Mouse (Mus musculus) gonadal fat pad, adult 2 months (tissue): ENCODE results near the gene Atp2a2. TPM values are rescaled to one million over a fixed set of nuclear protein-coding genes. Genes with fewer than 3 reads are reported as not detected.

ENCODE experiments used
- DNase-seq: peaks from one replicate; pipeline ENCODE4 v3.0.0-alpha.2; 2012; ENCODE audit warnings: low read depth
- polyA plus RNA-seq: library from polyadenylated mRNA; depleted of rRNA; stranded (reverse); fragments of >200 nt; gene quantifications from 2 replicates; pipeline ENCODE4 v1.2.3, GENCODE M21; 2012

Atp2a2 gene
- polyA plus RNA-seq, 1 experiment = 97.9 TPM

DNA sequence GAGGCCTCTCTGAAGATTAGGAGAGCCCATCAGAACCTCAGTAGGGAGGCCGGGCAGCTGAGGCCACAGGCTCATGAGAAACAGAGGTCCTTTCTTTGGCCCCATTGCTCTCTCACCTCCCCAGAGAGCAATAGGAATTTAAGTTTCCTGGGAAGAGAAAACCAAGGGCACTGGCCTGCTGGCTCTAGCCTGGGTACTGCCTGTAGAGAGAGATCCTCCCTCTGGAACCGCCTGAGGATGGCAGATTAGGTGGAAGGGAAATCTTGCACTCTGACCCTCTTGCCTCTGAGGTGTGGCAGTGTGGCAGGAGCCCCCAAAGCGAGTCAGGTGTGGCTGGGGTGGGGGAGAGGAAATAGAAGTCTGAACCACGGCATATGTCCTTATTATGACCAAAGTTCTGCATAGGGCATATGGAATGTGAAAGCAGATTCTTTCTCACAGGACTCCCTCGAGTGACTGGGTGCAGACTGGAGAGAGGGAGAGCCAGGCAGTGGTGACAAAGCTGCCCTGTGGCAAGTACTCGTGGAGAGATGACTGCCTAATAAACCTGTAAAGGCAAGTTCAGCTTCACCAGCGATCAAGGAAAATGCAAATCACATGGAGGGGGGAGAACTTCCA lies 17.1 kb upstream of the Atp2a2 start:
- DNase-seq = no peak

DNA sequence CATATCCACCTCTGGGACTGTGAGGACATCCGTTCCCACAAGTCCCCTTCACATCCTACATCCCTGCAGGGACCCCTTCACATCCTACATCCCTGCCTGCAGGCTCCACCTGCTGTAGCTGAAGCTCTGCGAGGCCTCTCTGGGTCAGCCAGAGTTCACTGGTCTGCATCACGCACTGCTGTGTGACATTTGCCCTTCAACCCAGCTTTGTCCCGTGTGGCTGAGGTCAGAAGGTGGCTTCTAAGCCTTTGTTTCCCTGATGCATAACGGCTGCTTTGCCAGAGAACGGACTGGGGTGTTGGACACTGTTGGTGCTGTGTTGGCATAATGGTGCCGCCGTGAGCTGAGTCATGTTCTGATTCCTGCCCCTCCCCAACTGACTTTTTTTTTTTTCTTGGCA lies 16.2 kb upstream of the Atp2a2 start:
- no peak for DNase-seq

DNA sequence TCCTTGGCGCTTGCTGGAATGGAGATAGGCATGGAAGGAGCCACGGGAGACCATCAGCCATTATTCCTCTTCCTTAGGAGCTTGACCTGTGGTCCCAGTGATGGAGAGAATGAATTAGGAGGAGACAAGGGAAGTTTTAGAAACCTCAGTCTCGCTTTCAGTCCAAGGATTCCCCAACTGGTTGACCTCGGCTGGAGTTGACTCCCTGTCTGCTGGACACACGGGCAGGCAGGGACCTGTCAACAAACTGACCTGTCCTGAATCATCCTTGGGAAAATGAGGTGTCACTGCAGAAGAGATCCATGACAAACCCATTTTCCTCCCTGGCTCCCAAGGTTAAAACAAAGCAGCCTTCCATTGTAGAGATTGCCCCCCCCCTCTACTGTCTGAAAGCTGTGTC lies 14.9 kb upstream of the Atp2a2 start:
- no peak for DNase-seq

DNA sequence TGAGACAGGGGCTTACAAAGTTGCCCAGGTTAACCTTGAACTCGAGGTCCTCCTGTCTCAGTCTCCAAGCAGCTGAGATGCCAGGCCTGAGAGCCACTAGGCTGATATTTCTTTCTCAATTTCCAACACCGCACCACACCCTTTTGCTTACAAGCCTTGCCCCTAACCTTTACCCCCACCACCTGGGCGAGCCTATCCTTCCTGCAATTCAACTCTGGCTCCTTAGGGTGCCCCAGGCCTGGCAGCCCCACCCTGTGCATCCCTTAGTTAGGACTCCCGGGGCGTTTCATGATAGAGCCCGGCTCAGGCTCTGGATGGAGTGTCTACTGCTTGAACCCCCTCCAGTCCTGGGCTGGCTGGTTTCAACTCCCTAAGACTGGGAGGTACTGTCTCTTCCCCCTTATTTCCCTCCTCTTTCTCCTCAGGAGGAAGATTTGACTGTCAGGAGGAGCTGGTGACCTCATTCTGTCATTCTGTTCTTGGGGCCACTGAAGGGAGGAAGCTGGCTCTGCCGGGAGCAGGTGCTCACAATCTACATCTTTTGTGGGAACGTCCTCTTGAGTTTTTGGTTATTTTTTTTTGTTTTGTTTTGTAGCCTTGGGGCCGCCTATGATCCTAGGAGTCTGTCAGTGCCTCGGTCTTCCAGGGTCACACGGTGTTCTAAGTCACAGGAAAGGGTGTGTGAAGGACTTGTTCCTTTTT lies 14.2 kb upstream of the Atp2a2 start:
- no peak for DNase-seq

DNA sequence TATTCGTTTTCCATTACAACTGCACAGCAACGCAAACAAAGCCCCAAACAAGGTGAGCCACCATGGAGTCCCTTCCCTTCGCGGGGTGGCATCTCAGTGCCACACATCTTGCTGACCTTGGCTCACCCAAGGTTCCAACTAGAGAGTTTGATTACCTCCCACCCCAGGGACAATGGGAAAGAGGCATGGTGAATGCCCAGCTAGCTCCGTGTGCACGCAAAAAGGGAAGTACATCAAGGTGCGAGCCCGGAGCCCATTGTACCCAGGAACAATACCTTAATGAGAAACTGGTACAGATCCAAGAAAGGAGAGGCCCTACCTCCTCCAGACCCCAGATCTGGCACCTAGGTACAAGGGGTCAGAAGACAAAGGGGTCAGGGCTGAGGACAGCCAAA lies 12.1 kb upstream of the Atp2a2 start:
- no peak for DNase-seq

DNA sequence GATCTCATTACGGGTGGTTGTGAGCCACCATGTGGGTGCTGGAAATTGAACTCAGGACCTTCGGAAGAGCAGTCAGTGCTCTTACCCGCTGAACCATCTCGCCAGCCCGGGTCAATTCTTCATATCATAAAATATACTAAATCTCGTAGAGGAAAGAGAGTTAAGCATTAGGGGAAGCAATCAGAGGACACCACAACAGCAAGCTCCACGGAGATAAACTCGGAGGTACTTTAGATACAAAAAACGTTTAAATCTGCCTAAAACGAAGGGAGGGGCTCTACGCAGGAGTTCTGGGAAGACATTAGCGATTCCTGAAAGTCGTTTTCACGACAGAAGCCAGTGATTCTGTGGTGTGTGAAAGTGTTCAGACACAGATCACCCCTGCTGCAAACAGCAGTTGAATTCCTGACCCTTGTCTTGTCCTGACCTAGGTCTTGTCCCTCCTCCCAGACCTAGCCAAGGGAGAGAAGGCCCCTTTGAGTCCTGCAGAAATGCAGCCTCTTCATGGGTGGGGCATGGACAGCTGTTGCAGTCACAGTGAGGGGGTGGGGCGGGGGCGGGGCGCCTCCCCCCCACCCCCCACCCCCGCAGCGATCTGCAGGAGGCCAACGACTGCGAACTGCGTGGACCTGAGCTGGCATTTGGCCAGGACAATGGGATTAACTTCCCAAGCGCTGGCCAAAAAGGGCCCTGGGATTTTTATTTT lies 11.5 kb upstream of the Atp2a2 start:
- DNase-seq = no peak

DNA sequence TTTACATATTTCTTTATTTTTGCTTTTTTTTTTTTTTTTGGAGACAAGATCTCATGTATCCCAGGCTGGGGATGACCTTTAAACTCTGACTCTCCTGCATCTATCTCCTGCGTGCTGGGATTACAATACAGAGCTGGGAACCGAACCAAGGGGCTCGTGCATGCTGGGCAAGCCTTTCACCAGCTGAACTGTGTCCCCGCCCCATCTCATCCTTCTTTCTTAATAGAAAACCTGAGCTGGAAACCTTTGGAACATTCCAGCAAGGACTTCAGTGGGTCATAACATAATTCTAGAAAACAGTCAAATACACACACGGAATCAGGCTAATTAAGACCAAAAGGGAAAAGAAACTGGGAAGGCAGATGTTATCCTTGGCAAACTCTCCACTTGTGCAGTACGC lies 10.0 kb upstream of the Atp2a2 start:
- no peak for DNase-seq

DNA sequence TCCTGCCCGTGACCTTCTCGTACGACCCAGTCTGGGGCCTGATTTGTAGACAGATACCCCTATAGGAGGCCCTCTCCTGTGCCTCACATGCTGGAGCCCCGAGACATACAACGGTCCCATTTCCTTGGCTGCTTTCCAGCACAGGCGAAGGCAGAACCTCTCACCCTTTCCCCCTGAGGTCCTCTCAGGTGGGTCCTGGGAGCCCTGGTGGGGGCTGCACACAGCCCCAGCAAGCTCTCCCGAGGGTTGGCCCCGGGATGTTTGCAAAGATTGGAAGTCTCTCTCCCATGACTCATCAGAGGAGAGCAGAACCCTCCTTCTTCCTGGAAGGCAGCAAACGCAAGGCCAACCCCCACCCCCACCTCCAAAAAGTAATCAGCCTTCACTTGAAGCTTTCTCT lies 9.4 kb upstream of the Atp2a2 start:
- DNase-seq = no peak

DNA sequence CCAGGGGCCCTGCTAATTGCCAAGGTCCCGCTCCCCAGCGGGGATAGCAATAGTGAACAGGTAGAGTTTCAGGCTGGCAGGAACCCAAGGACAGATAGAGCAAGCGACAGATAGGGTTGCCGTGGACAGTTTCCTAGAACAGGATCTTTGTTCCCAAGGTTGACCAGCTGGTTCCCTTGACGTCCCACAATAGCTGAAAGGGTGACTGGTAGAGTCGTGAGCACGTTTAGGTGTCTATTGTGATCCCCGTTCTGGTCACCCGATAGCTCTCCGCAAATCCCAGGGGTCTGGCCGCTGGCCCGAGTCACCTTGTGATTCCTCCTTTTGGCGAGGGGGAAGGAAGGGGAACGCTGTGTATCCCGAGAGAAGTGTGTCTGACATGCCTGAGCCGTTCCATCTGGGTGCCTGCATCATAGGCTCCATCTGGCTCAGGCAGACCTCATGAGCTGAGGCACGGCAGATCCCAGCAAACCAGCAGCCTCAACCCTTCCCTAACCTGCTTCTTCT lies 8.7 kb upstream of the Atp2a2 start:
- no peak for DNase-seq

DNA sequence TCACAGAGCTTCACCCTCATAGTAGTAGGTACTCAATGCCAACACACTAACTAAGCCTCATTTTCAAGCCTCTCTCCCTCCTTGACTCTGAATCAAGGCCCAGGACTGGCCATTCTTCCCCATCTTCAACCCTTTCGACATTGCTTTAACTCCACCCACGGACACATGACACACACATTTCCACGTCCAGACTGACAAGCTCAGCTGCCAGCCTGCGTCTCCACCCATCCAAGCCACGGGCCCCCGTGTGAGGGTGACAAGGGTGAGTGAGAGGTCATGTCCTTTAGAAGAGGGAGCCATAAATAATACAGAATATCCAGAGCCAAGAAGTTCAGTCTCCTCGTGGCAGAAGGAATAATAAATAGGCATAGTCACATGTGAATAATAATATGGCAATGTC lies 7.6 kb upstream of the Atp2a2 start:
- DNase-seq = no peak

DNA sequence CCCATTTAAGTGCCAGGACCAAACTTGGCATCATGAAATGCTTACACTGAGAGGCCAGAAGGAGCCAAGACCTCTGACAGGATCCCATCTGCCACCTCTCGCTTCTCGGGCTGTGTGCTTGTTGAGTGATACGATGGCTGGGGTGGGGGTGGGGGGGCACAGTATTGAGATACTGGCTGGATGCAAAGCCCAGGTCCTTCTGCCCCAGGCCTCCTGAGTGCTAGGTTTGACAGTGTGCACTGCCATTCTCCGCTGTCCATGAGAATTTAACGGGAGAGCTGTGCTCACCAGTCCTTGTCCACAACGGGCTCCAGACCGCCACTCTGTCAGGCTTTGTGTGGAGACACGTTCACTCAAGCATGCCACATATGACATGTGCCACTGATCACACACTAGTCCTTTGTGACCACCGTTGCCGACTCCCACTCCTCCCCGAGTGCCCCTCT lies 6.9 kb upstream of the Atp2a2 start:
- no peak for DNase-seq

DNA sequence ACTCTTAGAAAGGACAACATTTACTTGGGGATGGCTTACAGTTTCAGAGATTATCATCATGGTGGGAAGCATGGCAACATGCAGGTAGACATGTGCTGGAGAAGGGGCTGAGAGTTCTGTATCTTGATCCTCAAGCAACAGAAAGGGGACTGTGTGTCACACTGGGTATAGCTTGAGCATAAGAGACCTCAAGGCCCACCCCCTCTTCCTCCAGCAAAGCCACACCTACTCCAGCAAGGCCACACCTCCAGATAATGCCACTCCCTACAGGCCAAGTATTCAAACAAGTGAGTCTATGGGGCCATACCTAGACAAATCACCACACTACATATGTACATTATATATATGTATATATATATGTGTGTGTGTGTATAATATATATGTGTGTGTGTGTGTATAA lies 5.4 kb upstream of the Atp2a2 start:
- no peak for DNase-seq

DNA sequence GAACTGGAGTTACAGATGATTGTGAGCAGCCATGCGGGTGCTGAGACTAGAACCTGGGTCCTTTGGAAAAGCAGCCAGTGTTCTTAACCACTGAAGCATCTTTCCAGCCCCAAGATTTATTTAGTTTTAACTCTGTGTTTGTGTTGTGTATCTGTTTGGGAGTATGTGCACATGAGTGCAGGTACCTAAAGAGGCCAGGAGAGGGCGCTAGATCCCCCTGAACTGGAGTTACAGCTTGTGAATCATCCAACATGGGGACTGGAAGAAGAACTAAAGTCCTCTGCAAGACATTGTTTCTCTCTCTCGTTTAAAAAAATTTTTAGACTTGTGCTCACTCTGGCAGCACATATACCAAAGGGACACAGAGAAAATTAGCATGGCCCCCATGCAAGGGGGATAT lies 4.4 kb upstream of the Atp2a2 start:
- no peak for DNase-seq

DNA sequence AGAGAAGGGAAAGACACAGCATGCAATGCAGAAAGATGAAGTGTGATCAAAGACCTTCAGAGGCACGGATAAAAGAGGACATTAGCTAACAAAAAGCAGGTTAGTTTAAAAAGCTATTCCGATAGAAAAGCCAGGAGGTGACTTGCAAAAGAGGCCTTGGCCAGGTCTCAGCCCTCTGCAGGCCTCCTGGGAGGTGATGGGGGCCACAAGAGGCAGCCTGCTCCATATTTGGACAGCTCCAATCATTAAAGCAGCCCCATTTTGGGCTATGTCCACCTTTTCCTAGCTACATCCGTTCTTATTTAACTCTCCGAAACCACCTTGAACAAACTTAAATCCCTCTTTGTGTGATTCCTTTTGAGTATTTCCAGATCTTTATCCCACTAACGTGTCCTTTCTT lies 3.5 kb upstream of the Atp2a2 start:
- DNase-seq = no peak

DNA sequence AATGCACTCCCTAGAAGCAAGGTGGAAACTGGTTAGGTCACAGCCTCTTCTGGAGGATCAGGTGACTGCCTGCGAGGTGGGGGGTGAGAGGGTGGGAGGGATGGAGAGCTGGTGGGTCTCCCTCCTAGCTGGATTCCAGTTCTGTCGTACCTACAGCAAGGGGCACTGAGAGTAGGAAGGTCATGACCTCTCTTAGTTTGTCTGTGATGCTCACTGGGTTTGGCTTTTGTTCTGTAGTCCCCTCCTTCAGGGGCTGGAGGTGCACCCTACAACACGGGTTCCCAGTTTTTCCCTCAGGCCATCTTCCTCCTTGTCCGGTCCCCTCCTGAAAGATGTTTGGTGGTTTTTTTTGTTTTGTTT lies 1.7 kb upstream of the Atp2a2 start:
- no peak for DNase-seq

DNA sequence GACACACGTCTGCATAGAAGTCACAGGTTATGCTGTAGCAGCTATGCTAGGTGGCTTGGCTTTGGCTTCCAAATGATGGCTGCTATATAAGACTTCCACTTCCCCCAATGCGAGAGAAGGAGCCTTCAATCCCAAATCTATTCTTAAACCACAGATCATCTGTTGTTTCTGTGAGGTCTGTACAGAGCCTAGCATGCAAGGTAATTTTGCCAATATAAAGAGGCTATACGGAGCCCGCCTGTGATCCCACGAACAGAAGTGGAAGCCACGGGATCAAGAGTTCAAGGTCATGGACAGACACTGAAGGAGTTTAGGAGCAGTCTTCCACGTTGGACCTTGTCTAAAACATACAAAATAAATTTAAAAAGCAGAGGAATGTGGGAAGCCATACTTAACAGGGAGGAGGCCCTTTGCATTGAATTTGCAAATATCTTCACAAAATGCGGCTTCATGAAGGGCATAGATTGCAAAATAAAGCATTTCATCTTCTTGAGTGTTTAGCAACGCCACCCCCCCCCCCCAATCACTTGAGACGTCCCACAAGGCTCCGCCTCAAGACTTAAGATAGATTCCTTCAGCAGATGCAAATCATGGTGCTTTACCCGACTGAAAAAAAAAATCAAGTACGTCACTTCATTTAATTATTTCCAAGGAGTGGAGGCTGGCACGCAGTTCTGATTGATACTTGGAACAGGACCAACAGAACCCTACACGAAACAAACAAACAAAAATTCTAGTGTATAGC lies 1.2 kb upstream of the Atp2a2 start:
- DNase-seq = no peak

DNA sequence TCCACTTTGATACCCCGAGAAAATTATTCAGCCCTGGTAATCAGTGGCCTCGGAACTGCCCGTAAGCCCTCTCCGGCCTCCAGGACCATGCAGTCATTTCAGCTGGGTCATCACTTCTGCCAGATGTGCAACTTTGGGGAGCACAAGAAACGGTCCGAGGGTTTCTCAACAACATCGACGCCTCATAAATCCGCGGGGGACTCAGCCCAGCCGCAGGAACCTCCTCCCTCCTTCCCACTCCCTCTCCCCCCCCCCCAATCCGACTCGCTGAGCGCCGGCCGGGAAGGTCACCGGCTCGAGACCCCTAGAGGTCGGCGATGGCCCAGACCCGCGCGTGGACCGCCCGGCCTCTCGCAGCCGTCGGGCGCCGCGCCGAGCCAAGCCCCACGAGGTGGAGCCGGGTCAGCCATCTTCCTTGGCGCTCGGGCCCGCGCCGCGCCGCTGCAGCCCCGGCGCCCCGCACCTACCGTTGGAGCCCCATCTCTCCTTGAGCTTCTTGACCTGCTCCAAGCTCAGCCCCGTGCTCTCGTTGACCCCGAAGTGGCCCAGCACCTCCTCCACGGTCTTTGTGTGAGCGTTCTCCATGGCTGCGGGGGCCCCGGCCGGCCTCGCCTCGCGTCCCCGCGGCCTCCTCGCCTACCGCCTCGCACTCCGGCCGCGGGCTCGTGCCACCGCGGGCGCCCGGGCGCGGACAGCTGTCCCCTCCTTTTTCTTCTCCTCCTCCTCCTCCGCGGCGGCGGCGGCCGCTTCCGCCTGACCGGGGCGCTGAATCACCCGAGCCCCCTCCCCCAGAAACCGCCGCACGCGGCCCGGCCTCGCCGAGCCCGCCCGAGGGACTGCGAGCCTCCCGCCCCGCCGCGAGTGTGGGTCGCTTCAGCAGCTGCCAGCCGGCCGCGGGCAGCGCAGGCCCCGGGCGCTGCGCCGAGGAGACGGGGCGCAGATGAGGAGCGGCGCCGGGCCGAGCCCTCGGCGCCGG lies 636 bp downstream of the Atp2a2 start:
- no peak for DNase-seq

DNA sequence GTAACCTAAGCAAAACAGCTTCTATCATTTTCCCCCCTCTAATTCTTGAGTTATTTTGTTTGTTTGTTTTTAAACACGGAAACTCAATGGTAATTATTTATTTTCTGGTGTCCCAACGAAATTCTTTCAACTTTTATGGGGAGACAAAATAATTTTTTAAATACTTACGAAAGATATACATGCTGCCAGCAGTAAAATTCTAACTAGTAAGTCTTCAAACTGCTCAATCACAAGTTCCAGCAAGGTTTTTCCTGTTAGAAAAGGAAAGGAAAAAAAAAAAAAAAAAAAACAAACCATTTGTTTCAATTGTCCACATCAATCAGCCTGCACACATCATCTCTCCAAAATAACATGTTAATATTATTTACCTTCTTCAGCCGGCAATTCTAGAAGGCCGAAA lies 1.5 kb downstream of the Atp2a2 start:
- no peak for DNase-seq

DNA sequence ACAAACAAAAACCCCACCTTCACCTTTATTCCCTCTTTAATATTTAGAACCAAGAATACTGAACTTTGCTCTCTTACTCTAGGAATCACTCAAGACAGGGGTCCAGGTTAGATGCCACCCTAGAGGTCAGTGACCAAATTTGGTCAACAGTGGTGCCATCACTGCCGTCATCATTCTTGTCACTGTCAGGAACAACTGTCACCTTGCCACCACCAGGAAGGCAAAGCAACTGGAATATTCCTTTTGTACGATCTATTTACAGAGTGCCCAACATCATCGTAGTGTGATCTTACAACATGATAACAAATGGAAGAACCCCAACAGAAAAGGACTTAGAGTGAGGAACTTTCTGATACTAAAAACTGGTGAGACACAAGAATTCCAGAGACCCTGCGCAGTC lies 1.9 kb downstream of the Atp2a2 start:
- DNase-seq = no peak

DNA sequence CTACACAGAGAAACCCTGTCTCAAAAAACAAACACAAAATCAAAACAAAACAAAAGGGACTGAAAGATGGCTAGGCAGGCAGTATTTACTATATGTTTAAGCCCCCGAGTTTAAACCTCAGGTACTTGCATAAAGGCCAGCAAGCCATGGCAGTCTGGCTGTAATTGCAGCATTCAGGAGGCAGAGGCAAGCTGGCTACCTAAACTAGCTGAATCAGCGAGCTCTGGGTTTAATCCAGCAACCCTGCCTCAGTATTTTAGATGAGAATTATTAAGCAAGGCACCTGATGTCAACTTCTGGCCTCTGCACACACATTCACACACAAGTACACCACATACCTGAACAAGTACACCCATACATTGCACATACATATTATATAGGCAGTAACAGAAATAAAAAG lies 4.0 kb downstream of the Atp2a2 start:
- no peak for DNase-seq

DNA sequence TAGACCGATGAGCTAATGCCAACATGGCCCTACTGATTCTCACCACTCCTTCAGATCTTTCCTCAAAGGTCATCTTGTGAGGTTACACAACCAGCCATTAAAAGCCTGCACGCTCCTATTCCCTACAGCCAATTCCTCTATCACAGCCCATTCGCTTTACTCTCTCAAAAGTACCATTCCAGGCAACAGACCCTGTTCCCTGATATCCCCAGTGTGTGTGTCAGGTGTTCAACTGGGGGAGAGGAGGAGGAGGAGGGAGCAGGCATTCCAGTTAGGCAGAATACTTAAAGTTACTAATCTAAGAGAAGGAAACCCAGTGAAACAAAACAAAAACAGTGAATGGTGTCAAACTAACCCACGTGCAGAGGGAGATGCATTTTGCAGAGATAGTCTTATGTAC lies 5.0 kb downstream of the Atp2a2 start:
- DNase-seq = no peak
